Mouse (Mus musculus) embryo, embryonic 10.5 days (tissue): ENCODE results near the gene Armc3.

Source experiments
- DNase-seq: peaks from one replicate; pipeline ENCODE4 v3.0.0-alpha.2; 2015; ENCODE audit warnings: low spot score

Armc3 gene

GRCm38 (mm10) chr2:19198452-19199365, at the start of gene Armc3:
Armc3 (plus strand) TSS chr2:19199302.
- DNase-seq, result peak; percentile 93

- DNase-seq, result no peak
Measured at GRCm38 (mm10) chr2:19152687-19153086, 46.4 kb upstream of the Armc3 start.

- peak; percentile 36 for DNase-seq
Measured at GRCm38 (mm10) chr2:19156176-19156575, 42.9 kb upstream of the Armc3 start.

- no peak for DNase-seq
Measured at GRCm38 (mm10) chr2:19159539-19159938, 39.6 kb upstream of the Armc3 start.

- peak; percentile 7 for DNase-seq
Measured at GRCm38 (mm10) chr2:19160368-19161114, 38.6 kb upstream of the Armc3 start.

GRCm38 (mm10) chr2:19164234-19164633, 34.9 kb upstream of the Armc3 start:
- DNase-seq, result no peak

- DNase-seq, result no peak
Measured at GRCm38 (mm10) chr2:19176827-19177236, 22.3 kb upstream of the Armc3 start.

GRCm38 (mm10) chr2:19199366-19199853, 308 bp downstream of the Armc3 start:
- DNase-seq, result no peak

GRCm38 (mm10) chr2:19200112-19200511, 1.0 kb downstream of the Armc3 start:
- no peak for DNase-seq

GRCm38 (mm10) chr2:19201682-19202081, 2.6 kb downstream of the Armc3 start:
- no peak for DNase-seq

- DNase-seq, result no peak
Measured at GRCm38 (mm10) chr2:19234305-19234704, 35.2 kb downstream of the Armc3 start.

GRCm38 (mm10) chr2:19235193-19235592, 36.1 kb downstream of the Armc3 start:
- DNase-seq, result no peak

- no peak for DNase-seq
Measured at GRCm38 (mm10) chr2:19235614-19236013, 36.5 kb downstream of the Armc3 start.

- DNase-seq, result no peak
Measured at GRCm38 (mm10) chr2:19238771-19239170, 39.7 kb downstream of the Armc3 start.

GRCm38 (mm10) chr2:19249611-19250010, 50.5 kb downstream of the Armc3 start:
- no peak for DNase-seq

- no peak for DNase-seq
Measured at GRCm38 (mm10) chr2:19255037-19255436, 55.9 kb downstream of the Armc3 start.

- no peak for DNase-seq
Measured at GRCm38 (mm10) chr2:19257255-19257654, 58.2 kb downstream of the Armc3 start.

GRCm38 (mm10) chr2:19260399-19260798, 61.3 kb downstream of the Armc3 start:
- no peak for DNase-seq

GRCm38 (mm10) chr2:19263375-19263774, 64.3 kb downstream of the Armc3 start:
- DNase-seq, result peak; percentile 34

GRCm38 (mm10) chr2:19265834-19266233, 66.7 kb downstream of the Armc3 start:
- no peak for DNase-seq

GRCm38 (mm10) chr2:19267396-19267795, 68.3 kb downstream of the Armc3 start:
- DNase-seq, result no peak

- DNase-seq, result no peak
Measured at GRCm38 (mm10) chr2:19269955-19270354, 70.9 kb downstream of the Armc3 start.

- no peak for DNase-seq
Measured at GRCm38 (mm10) chr2:19270709-19271120, 71.6 kb downstream of the Armc3 start.
